Mouse (Mus musculus) erythroid progenitor cell, adult 5-6 weeks (primary cell): Measurements from ENCODE around the gene Hibadh. TPM values are rescaled to one million over a fixed set of nuclear protein-coding genes. Genes with fewer than 3 reads are reported as not detected.

Source experiments
- ATAC-seq: replicated peaks from 2 replicates; pipeline ENCODE4 v1.8.0; 2016; ENCODE audit warnings: moderate number of reproducible peaks, mild to moderate bottlenecking, moderate TSS enrichment, inconsistent platforms; ENCODE audit not compliant: poor library complexity, low FRiP score, severe bottlenecking
- total RNA-seq, 2 experiments: library from RNA; stranded (forward) in 1 of 2; stranded (reverse) in 1 of 2; fragments of 150-400 nt in 1 of 2; fragments of 186-747, 209-891 nt in 1 of 2; gene quantifications; 2 replicates each; pipeline versions ENCODE4 v1.2.3 to v1.2.4; 2015 to 2017; ENCODE audit warnings: low replicate concordance in 2 of 2

Hibadh gene
- total RNA-seq, 2 experiments from 2014 or later: 10.7 to 26.4 TPM

GRCm38 (mm10) chr6:52507171-52507570 is 133.0 kb downstream of the Hibadh start:
- no peak for ATAC-seq

- no peak for ATAC-seq
Observed at GRCm38 (mm10) chr6:52505777-52506755, 134.1 kb downstream of the Hibadh start.

- ATAC-seq: no peak
Observed at GRCm38 (mm10) chr6:52504676-52505460, 135.3 kb downstream of the Hibadh start.

GRCm38 (mm10) chr6:52502986-52503385 is 137.2 kb downstream of the Hibadh start:
- ATAC-seq: no peak

- ATAC-seq: no peak
Observed at GRCm38 (mm10) chr6:52501479-52501878, 138.7 kb downstream of the Hibadh start.

Other genes with a start within 250 kb of the Hibadh start
- 115 and 158 TPM in 2 replicates for gene Tax1bp1, start 73.3 kb upstream of the Hibadh start, total RNA-seq (2015; ENCODE audit: low replicate concordance)
- gene Tax1bp1, start 73.3 kb upstream of the Hibadh start, total RNA-seq (2017; ENCODE audit: low replicate concordance): 185 and 210 TPM in 2 replicates